Mouse (Mus musculus) CH12.LX (cell line): ENCODE data around the gene Dppa2. TPM values are rescaled to one million over a fixed set of nuclear protein-coding genes. Genes with fewer than 3 reads are reported as not detected.

Experiments used
- DNase-seq: peaks from one replicate; pipeline ENCODE4 v3.0.0-alpha.2; 2013; ENCODE audit errors: extremely low read depth
- H3K27ac ChIP-seq: 2 replicates; pipeline ENCODE4 v1.5.1; 2012; ENCODE audit warnings: low read depth, mild to moderate bottlenecking, control low read depth, moderate library complexity; ENCODE audit not compliant: insufficient read depth
- H3K27me3 ChIP-seq: replicated peaks from 2 replicates; pipeline ENCODE3; 2012; ENCODE audit warnings: inconsistent platforms
- H3K36me3 ChIP-seq, 2 experiments: replicated peaks in 1 of 2; 2 replicates each; pipeline versions ENCODE3 to v1.6.1; 2012; ENCODE audit warnings: inconsistent platforms in 1 of 2, low read length in 1 of 2, mild to moderate bottlenecking in 1 of 2, mixed read lengths in 1 of 2, moderate library complexity in 1 of 2; ENCODE audit not compliant: control insufficient read depth in 1 of 2, insufficient read depth in 1 of 2
- H3K4me1 ChIP-seq, 2 experiments: 2 replicates each; pipeline ENCODE4 v1.6.1; 2012; ENCODE audit warnings: inconsistent platforms in 1 of 2, moderate library complexity in 1 of 2; ENCODE audit not compliant: insufficient read depth in 2 of 2, control insufficient read depth in 1 of 2
- H3K4me2 ChIP-seq: 2 replicates; pipeline ENCODE4 v1.6.1; 2012; ENCODE audit warnings: low read depth, mild to moderate bottlenecking, control low read depth; ENCODE audit not compliant: poor library complexity, insufficient read depth, severe bottlenecking
- H3K4me3 ChIP-seq, 3 experiments: fragments of 150-350 bp in 1 of 3; sonication (generic) in 1 of 3; replicated peaks in 1 of 3; 2 replicates each; pipeline versions ENCODE3 to v1.5.1; 2011 to 2012; ENCODE audit warnings: low read depth in 2 of 3, low read length in 2 of 3, mild to moderate bottlenecking in 2 of 3, moderate library complexity in 2 of 3, control low read depth in 1 of 3, improper control_type of control experiment in 1 of 3, inconsistent platforms in 1 of 3, mixed read lengths in 1 of 3; ENCODE audit not compliant: poor library complexity in 1 of 3
- H3K79me2 ChIP-seq: replicated peaks from 2 replicates; pipeline ENCODE4 v1.6.1; 2012; ENCODE audit warnings: mild to moderate bottlenecking, moderate library complexity; ENCODE audit not compliant: control insufficient read depth, poor library complexity, insufficient read depth, severe bottlenecking; ENCODE audit errors: extremely low read depth
- H3K9ac ChIP-seq: 2 replicates; pipeline ENCODE4 v1.6.1; 2012; ENCODE audit warnings: low read depth, mild to moderate bottlenecking, control low read depth, moderate library complexity; ENCODE audit not compliant: insufficient read depth
- H3K9me3 ChIP-seq: replicated peaks from 2 replicates; pipeline ENCODE3; 2012; ENCODE audit warnings: low read length, inconsistent platforms, mixed read lengths
- E2F4 ChIP-seq: IDR thresholded peaks from 2 replicates; pipeline ENCODE4 v1.6.1; 2011; ENCODE audit warnings: low read depth, low read length, improper control_type of control experiment; ENCODE audit not compliant: insufficient replicate concordance
- EP300 ChIP-seq: IDR thresholded peaks from 2 replicates; pipeline ENCODE4 v1.6.1; 2011; ENCODE audit warnings: low read length, improper control_type of control experiment
- ETS1 ChIP-seq: conservative IDR thresholded peaks from 2 replicates; pipeline ENCODE4 v1.6.1; 2012; ENCODE audit warnings: low read depth, mild to moderate bottlenecking, inconsistent platforms, low read length, improper control_type of control experiment, moderate library complexity
- GABPA ChIP-seq: IDR thresholded peaks from 2 replicates; pipeline ENCODE4 v1.6.1; 2012; ENCODE audit warnings: low read depth, low read length, improper control_type of control experiment, inconsistent platforms; ENCODE audit not compliant: insufficient replicate concordance
- HCFC1 ChIP-seq: IDR thresholded peaks from 2 replicates; pipeline ENCODE4 v1.6.1; 2012; ENCODE audit warnings: low read depth, mild to moderate bottlenecking, inconsistent platforms, low read length, improper control_type of control experiment
- IRF4 ChIP-seq: IDR thresholded peaks from 2 replicates; pipeline ENCODE4 v1.6.1; 2014; ENCODE audit warnings: low read depth, mild to moderate bottlenecking, inconsistent platforms, low read length, improper control_type of control experiment
- JUN ChIP-seq: IDR thresholded peaks from 2 replicates; pipeline ENCODE4 v1.6.1; 2011; ENCODE audit warnings: low read depth, mild to moderate bottlenecking, low read length, improper control_type of control experiment, moderate library complexity; ENCODE audit not compliant: insufficient read depth
- JUND ChIP-seq: conservative IDR thresholded peaks from 2 replicates; pipeline ENCODE4 v1.6.1; 2011; ENCODE audit warnings: low read depth, low read length, improper control_type of control experiment
- KAT2A ChIP-seq: IDR thresholded peaks from 2 replicates; pipeline ENCODE4 v1.6.1; 2012; ENCODE audit warnings: low read length, improper control_type of control experiment, inconsistent platforms; ENCODE audit not compliant: insufficient replicate concordance
- MAFK ChIP-seq: IDR thresholded peaks from 2 replicates; pipeline ENCODE4 v1.6.1; 2011; ENCODE audit warnings: low read length, improper control_type of control experiment; ENCODE audit not compliant: insufficient replicate concordance
- MAZ ChIP-seq: IDR thresholded peaks from 2 replicates; pipeline ENCODE4 v1.6.1; 2012; ENCODE audit warnings: low read depth, mild to moderate bottlenecking, inconsistent platforms, low read length, improper control_type of control experiment, moderate library complexity
- PAX5 ChIP-seq: IDR thresholded peaks from 2 replicates; pipeline ENCODE4 v1.6.1; 2012; ENCODE audit warnings: low read length, inconsistent platforms, mixed read lengths
- POLR2A ChIP-seq: IDR thresholded peaks from 2 replicates; pipeline ENCODE4 v1.6.1; 2011; ENCODE audit warnings: low read depth, mild to moderate bottlenecking, improper control_type of control experiment, low read length
- POLR2AphosphoS2 ChIP-seq: IDR thresholded peaks from 2 replicates; pipeline ENCODE4 v1.6.1; 2011; ENCODE audit warnings: low read depth, low read length, improper control_type of control experiment
- RAD21 ChIP-seq: IDR thresholded peaks from 2 replicates; pipeline ENCODE4 v1.6.1; 2011; ENCODE audit warnings: low read depth, mild to moderate bottlenecking, low read length, improper control_type of control experiment, moderate library complexity
- SMC3 ChIP-seq: IDR thresholded peaks from 2 replicates; pipeline ENCODE4 v1.6.1; 2011; ENCODE audit warnings: low read depth, low read length, improper control_type of control experiment
- TBP ChIP-seq: conservative IDR thresholded peaks from 2 replicates; pipeline ENCODE4 v1.6.1; 2011; ENCODE audit warnings: low read depth, low read length, improper control_type of control experiment
- ZC3H11A ChIP-seq: IDR thresholded peaks from 2 replicates; pipeline ENCODE4 v1.6.1; 2012; ENCODE audit warnings: low read depth, mild to moderate bottlenecking, inconsistent platforms, low read length, improper control_type of control experiment
- ZMIZ1 ChIP-seq: IDR thresholded peaks from 2 replicates; pipeline ENCODE4 v1.6.1; 2012; ENCODE audit warnings: low read depth, mild to moderate bottlenecking, inconsistent platforms, low read length, improper control_type of control experiment
- ZNF384 ChIP-seq: IDR thresholded peaks from 2 replicates; pipeline ENCODE4 v1.6.1; 2012; ENCODE audit warnings: low read depth, low read length, improper control_type of control experiment, inconsistent platforms
- dilution Hi-C: fragments of 300-500 bp; cut with MboI; formaldehyde crosslinking; loops from 2 replicates; pipeline ENCODE4 v1.14.3; 2020; ENCODE audit warnings: low sequenced_read_pairs; ENCODE audit not compliant: extremely low pct_unique_long_range_greater_than_20kb, extremely low pct_ligation_motif_present
- in situ Hi-C: fragments of 300-500 bp; cut with MboI; formaldehyde crosslinking; loops from 3 replicates; pipeline ENCODE4 v1.14.3; 2019; ENCODE audit warnings: low sequenced_read_pairs, low pct_ligation_motif_present, low pct_unique_long_range_greater_than_20kb, mixed read lengths
- polyA plus RNA-seq: library from polyadenylated mRNA; unstranded; fragments of >175 nt; gene quantifications from 2 replicates; pipeline ENCODE4 v1.2.1, GENCODE M21; 2012; ENCODE audit warnings: low read depth; ENCODE audit not compliant: insufficient read length
- total RNA-seq, 2 experiments: library from RNA; depleted of rRNA; stranded (reverse); fragments of 300-350 nt in 1 of 2; fragments of >200 nt in 1 of 2; gene quantifications; 2 replicates each; pipeline ENCODE4 v1.2.3; 2012 to 2014

The Dppa2 gene
- total and polyA plus RNA-seq, 3 experiments = 0.13 TPM; not detected in 2

GRCm38 (mm10) chr16:48265856-48266255 lies 37.9 kb upstream of the Dppa2 start:
- TF ChIP-seq JUND (no peak), GABPA (no peak), ZC3H11A (no peak), IRF4 (no peak), POLR2AphosphoS2 (no peak), RAD21 (no peak), EP300 (no peak), TBP (no peak), ETS1 (no peak), E2F4 (no peak), HCFC1 (no peak), MAZ (no peak), SMC3 (no peak), ZMIZ1 (no peak), POLR2A (no peak), MAFK (no peak), PAX5 (no peak), ZNF384 (no peak), KAT2A (no peak), JUN (no peak)
- TF ChIP-seq, all 38 proteins: peak for 0
- H3K4me2 ChIP-seq = no peak overlapping the region
- H3K36me3 ChIP-seq = no peaks in the 10 kb centered on the region

DNA sequence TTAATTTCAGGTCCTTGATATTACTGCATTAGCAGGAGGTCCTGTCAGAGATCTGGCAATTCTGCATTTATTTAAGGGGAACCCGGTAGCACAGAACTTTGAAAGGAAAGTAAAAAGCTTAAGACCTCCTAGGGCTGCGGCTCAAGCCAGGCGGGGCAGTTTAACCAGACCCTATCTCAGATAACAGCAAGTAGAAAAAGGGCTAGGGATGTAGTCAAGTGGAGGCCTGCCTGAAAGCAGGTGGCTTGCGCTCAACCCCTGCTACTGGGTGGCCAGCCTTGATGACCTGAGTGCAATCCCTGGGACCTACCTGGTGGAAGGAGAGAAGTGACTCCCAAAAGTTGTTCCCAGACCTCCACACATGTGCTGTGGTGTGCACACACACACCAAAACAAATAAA lies 26.8 kb upstream of the Dppa2 start:
- no peaks in the 10 kb centered on the region for H3K4me1 ChIP-seq
- no peak for DNase-seq
- dilution Hi-C loops = no loop called here
- in situ Hi-C loops = no loop called here
- TF ChIP-seq RAD21 (no peak), PAX5 (no peak)
- no peaks in the 10 kb centered on the region for H3K79me2 ChIP-seq
- no peak overlapping the region for H3K27ac ChIP-seq
- H3K4me2 ChIP-seq = no peak overlapping the region
- peaks cover 68% of the 10 kb centered on the region for H3K9me3 ChIP-seq
- H3K36me3 ChIP-seq = no peaks in the 10 kb centered on the region
- H3K4me3 ChIP-seq = no peak overlapping the region
- H3K27me3 ChIP-seq = no peaks in the 10 kb centered on the region
- H3K9ac ChIP-seq = no peak overlapping the region

More at GRCm38 (mm10) chr16:48265856-48266255, 37.9 kb upstream of the Dppa2 start:
- Histone ChIP-seq H3K27ac (no peak overlapping the region), H3K9me3 (peaks cover 65% of the 10 kb centered on the region), H3K79me2 (no peaks in the 10 kb centered on the region), H3K4me1 (no peaks in the 10 kb centered on the region), H3K4me3 (no peak overlapping the region), H3K9ac (no peak overlapping the region), H3K27me3 (no peaks in the 10 kb centered on the region)
- dilution Hi-C loops = no loop called here
- DNase-seq = no peak
- in situ Hi-C loops = no loop called here
